Comparison of ENCODE assay signal across 15 mouse cellular contexts in genomic region chr9:63234356-63234755, GRCm38 (mm10).
"Had no signal": no experiment of that assay in that cellular context is flagged by ENCODE, and none has a peak within 500 bp of the region (broad histone marks: within the 10 kb centered on the region; RNA-seq: fewer than 3 reads in every experiment).

No protein-coding gene starts in this region.

- H3K27ac ChIP-seq: intestine, embryonic 15.5 days; layer of hippocampus, adult 2 months; limb, embryonic 10.5 days; liver, embryonic 15.5 days; stomach, embryonic 15.5 days had no signal

- H3K9me3 ChIP-seq: intestine, embryonic 15.5 days; limb, embryonic 10.5 days; liver, embryonic 15.5 days; stomach, embryonic 15.5 days had no signal

- H3K4me3 ChIP-seq: intestine, embryonic 15.5 days; layer of hippocampus, adult 2 months; limb, embryonic 10.5 days; liver, embryonic 15.5 days; stomach, embryonic 15.5 days had no signal

- ATAC-seq: intestine, embryonic 15.5 days; lung, postnatal 0 days had no signal

- H3K4me2 ChIP-seq: intestine, embryonic 15.5 days; liver, embryonic 11.5 days; liver, embryonic 15.5 days; stomach, embryonic 15.5 days had no signal

- H3K4me1 ChIP-seq: intestine, embryonic 15.5 days; liver, embryonic 15.5 days had no signal

- DNase-seq: kidney, adult 18-20 months; kidney, postnatal 10 days; kidney, postnatal 4 days; lung, adult 2 months; lung, postnatal 36 days; right cerebral cortex, postnatal 14 days; thymus, adult 2 months; thymus, postnatal 25 days had no signal

- H3K27me3 ChIP-seq: intestine, embryonic 15.5 days; liver, embryonic 15.5 days; stomach, embryonic 15.5 days had no signal

- H3K36me3 ChIP-seq: intestine, embryonic 15.5 days; liver, embryonic 15.5 days; stomach, embryonic 15.5 days had no signal

- H3K9ac ChIP-seq: intestine, embryonic 15.5 days; liver, embryonic 15.5 days; stomach, embryonic 15.5 days had no signal
